Mouse (Mus musculus) ES-E14 (cell line): Measurements from ENCODE around the gene Amer1. TPM values are rescaled to one million over a fixed set of nuclear protein-coding genes. Genes with fewer than 3 reads are reported as not detected.

Source experiments
- DNase-seq: peaks from one replicate; pipeline ENCODE4 v3.0.0-alpha.2; 2013; ENCODE audit warnings: low read depth, low spot score
- H3K27ac ChIP-seq: 2 replicates; pipeline ENCODE4 v1.5.1; 2012; ENCODE audit warnings: low read depth, mild to moderate bottlenecking, low read length, moderate library complexity, mixed read lengths; ENCODE audit not compliant: poor library complexity, insufficient read depth, severe bottlenecking
- H3K36me3 ChIP-seq: 2 replicates; pipeline ENCODE4 v1.6.1; 2012; ENCODE audit warnings: mild to moderate bottlenecking, low read length, moderate library complexity, mixed read lengths; ENCODE audit not compliant: control insufficient read depth, poor library complexity, insufficient read depth, severe bottlenecking
- H3K4me1 ChIP-seq, 2 experiments: fragments of 150-350 bp in 1 of 2; sonication (generic) in 1 of 2; 2 replicates each; pipeline ENCODE4 v1.6.1; 2012; ENCODE audit warnings: low read length in 2 of 2, mild to moderate bottlenecking in 1 of 2, mixed read lengths in 1 of 2; ENCODE audit not compliant: control insufficient read depth in 2 of 2, insufficient read depth in 2 of 2, poor library complexity in 1 of 2
- H3K4me3 ChIP-seq, 2 experiments: fragments of 150-350 bp in 1 of 2; sonication (generic) in 1 of 2; 2 replicates each; pipeline ENCODE4 v1.5.1; 2012; ENCODE audit warnings: low read length in 2 of 2, low read depth in 1 of 2, mild to moderate bottlenecking in 1 of 2, mixed read lengths in 1 of 2; ENCODE audit not compliant: insufficient read depth in 1 of 2, poor library complexity in 1 of 2, severe bottlenecking in 1 of 2
- H3K9ac ChIP-seq: 2 replicates; pipeline ENCODE4 v1.6.1; 2012; ENCODE audit warnings: low read depth, mild to moderate bottlenecking, low read length, mixed read lengths; ENCODE audit not compliant: poor library complexity, insufficient read depth, severe bottlenecking
- H3K9me3 ChIP-seq: fragments of 150-350 bp; sonication (generic); 2 replicates; pipeline ENCODE4 v1.6.1; 2012; ENCODE audit warnings: low read depth, mild to moderate bottlenecking, low read length; ENCODE audit not compliant: control insufficient read depth, insufficient read depth
- CHD2 ChIP-seq: IDR thresholded peaks from 2 replicates; pipeline ENCODE4 v1.6.1; 2014; ENCODE audit warnings: mild to moderate bottlenecking, low read depth, low read length, inconsistent platforms
- HCFC1 ChIP-seq: IDR thresholded peaks from 2 replicates; pipeline ENCODE4 v1.6.1; 2012; ENCODE audit warnings: low read length, inconsistent platforms, borderline replicate concordance; ENCODE audit not compliant: insufficient read depth
- MAFK ChIP-seq: IDR thresholded peaks from 2 replicates; pipeline ENCODE4 v1.6.1; 2014; ENCODE audit warnings: mild to moderate bottlenecking, low read depth, low read length, inconsistent platforms; ENCODE audit not compliant: insufficient read depth
- ZC3H11A ChIP-seq: IDR thresholded peaks from 2 replicates; pipeline ENCODE4 v1.6.1; 2012; ENCODE audit warnings: low read depth, mild to moderate bottlenecking, inconsistent platforms, low read length, borderline replicate concordance
- ZNF384 ChIP-seq: IDR thresholded peaks from 2 replicates; pipeline ENCODE4 v1.6.1; 2012; ENCODE audit warnings: low read depth, low read length, inconsistent platforms
- in situ Hi-C, 2 experiments: fragments of 600-800 bp; cut with MboI; formaldehyde crosslinking; loops; one replicate each; pipeline ENCODE4 v1.15.1; 2025; ENCODE audit warnings: low sequenced_read_pairs in 2 of 2, inconsistent platforms in 1 of 2; ENCODE audit not compliant: unreplicated experiment in 2 of 2
- total RNA-seq: library from RNA; depleted of rRNA; stranded (reverse); fragments of 300-350 nt; gene quantifications from 2 replicates; pipeline ENCODE4 v1.2.3, GENCODE M21; 2012; rRNA removed

Gene Amer1
- total RNA-seq, 1 experiment, result 8.0 TPM

DNA sequence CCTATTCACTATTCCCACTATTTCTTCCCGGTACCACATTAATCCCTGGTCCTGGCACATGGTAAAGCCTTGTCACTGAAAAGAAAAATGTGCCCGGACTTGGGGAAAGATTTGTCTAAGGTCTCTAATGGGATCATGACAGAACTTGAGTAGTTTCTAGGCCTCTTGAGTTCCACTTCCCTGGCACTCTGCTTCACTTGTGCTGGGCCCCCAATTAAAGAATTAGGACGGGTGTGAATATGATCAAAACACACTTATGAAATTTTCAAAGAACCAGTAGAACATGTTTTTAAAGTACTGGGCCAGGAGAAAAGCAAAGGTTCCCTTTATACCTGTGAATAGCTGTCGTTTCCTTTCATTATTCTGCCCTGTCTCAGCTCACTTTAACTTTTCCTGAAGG is 6.2 kb downstream of the Amer1 start:
- Histone ChIP-seq H3K36me3 (no peaks in the 10 kb centered on the region), H3K4me1 (0 out of 4 replicates have a peak, but pooled peaks cover 0 to 2% of the 10 kb centered on the region in 2 experiments), H3K9me3 (no peaks in the 10 kb centered on the region), H3K9ac (no peak overlapping the region), H3K27ac (no peak overlapping the region), H3K4me3 (no peak overlapping the region)
- in situ Hi-C loops, result no loop called here
- no peak for TF ChIP-seq HCFC1
- TF ChIP-seq CHD2, result no peak
- TF ChIP-seq ZNF384, result no peak
- TF ChIP-seq MAFK, result no peak
- no peak for DNase-seq

DNA sequence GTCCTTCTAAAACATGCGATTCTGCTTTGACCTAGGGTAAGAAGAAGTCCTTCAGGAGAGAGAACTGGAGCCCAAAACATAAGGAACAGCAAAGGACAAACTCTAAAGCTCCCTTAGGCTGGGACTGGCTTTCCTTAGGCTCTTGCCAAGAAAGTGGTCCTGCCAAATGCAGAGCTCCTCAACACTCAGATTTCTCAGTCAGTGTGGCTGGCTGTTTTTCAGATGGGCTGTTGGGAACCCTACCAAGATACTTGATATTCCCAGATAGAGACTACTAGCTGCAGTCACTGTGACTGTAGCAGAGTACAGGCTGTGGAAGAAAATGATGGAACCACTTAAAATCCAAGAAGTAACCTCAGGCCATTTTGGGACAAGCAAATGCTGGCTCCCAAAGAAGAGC is 7.4 kb downstream of the Amer1 start:
- no peak for DNase-seq
- Histone ChIP-seq H3K36me3 (no peaks in the 10 kb centered on the region), H3K9me3 (no peaks in the 10 kb centered on the region), H3K9ac (no peak overlapping the region), H3K4me1 (no peaks in the 10 kb centered on the region), H3K27ac (no peak overlapping the region), H3K4me3 (no peak overlapping the region)
- in situ Hi-C loops, result no loop called here
- TF ChIP-seq HCFC1, result no peak
- no peak for TF ChIP-seq ZNF384
- no peak for TF ChIP-seq ZC3H11A
- no peak for TF ChIP-seq MAFK
- TF ChIP-seq CHD2, result no peak

GRCm38 (mm10) chrX:95373101-95373500 is 71.6 kb downstream of the Amer1 start:
- H3K27ac ChIP-seq, result no peak overlapping the region; the same call in 1 of the 2 replicates
- DNase-seq, result no peak
- H3K4me1 ChIP-seq, result no peaks in the 10 kb centered on the region
- no peaks in the 10 kb centered on the region for H3K36me3 ChIP-seq
- TF ChIP-seq ZC3H11A (no peak), CHD2 (no peak), MAFK (no peak), ZNF384 (no peak), HCFC1 (no peak)
- no peak overlapping the region for H3K4me3 ChIP-seq
- H3K9ac ChIP-seq, result no peak overlapping the region
- in situ Hi-C loops, result no loop called here
- H3K9me3 ChIP-seq, result no peaks in the 10 kb centered on the region

Other genes starting within 250 kb of the Amer1 start
- 2.1 and 2.6 TPM in 2 replicates for gene Arhgef9, start 248.0 kb downstream of the Amer1 start, total RNA-seq
- gene Asb12, start 113.1 kb upstream of the Amer1 start, total RNA-seq, result 0.16 and 0.62 TPM in 2 replicates
- not detected in 2 replicates for gene Pfn5, start 113.2 kb upstream of the Amer1 start, total RNA-seq
- gene Zc4h2, start 213.6 kb upstream of the Amer1 start, total RNA-seq, result 2.5 and 4.9 TPM in 2 replicates